Comparison of ENCODE assay signal across 18 mouse cellular contexts in genomic region chr6:95712081-95712480, GRCm38 (mm10).
"Had no signal": no experiment of that assay in that cellular context is flagged by ENCODE, and none has a peak within 500 bp of the region (broad histone marks: within the 10 kb centered on the region; RNA-seq: fewer than 3 reads in every experiment).

No protein-coding gene starts in this region.

- H3K4me3 ChIP-seq: lung, embryonic 15.5 days; midbrain, embryonic 10.5 days; midbrain, embryonic 12.5 days; myocyte; neural tube, embryonic 12.5 days; stomach, embryonic 15.5 days had no signal

- H3K27me3 ChIP-seq: lung, embryonic 15.5 days; neural tube, embryonic 12.5 days; stomach, embryonic 15.5 days had no signal

- H3K9ac ChIP-seq: lung, embryonic 15.5 days; midbrain, embryonic 12.5 days; neural tube, embryonic 12.5 days; stomach, embryonic 15.5 days had no signal

- H3K4me1 ChIP-seq: neural tube, embryonic 12.5 days had no signal

- H3K4me2 ChIP-seq: lung, embryonic 15.5 days; midbrain, embryonic 12.5 days; neural tube, embryonic 12.5 days; stomach, embryonic 15.5 days had no signal

- ATAC-seq: lung, postnatal 0 days; midbrain, embryonic 16.5 days had no signal

- H3K9me3 ChIP-seq: lung, embryonic 15.5 days; midbrain, embryonic 10.5 days; midbrain, embryonic 12.5 days; neural tube, embryonic 12.5 days; stomach, embryonic 15.5 days had no signal

- H3K27ac ChIP-seq: lung, embryonic 15.5 days; macrophage; midbrain, embryonic 10.5 days; midbrain, embryonic 12.5 days; neural tube, embryonic 12.5 days; stomach, embryonic 15.5 days; stomach, postnatal 0 days had no signal

- DNase-seq: lung, adult 2 months; lung, postnatal 14 days; lung, postnatal 36 days; midbrain, embryonic 14.5 days; right cerebral cortex, postnatal 14 days; thymus, adult 2 months; thymus, postnatal 25 days; thymus, postnatal 4 days had no signal

- H3K36me3 ChIP-seq: lung, embryonic 15.5 days; midbrain, embryonic 10.5 days; midbrain, embryonic 12.5 days; neural tube, embryonic 12.5 days; stomach, embryonic 15.5 days had no signal
